Mouse (Mus musculus) neural tube, embryonic 14.5 days (tissue): Measurements from ENCODE around the gene Cyth3. TPM values are rescaled to one million over a fixed set of nuclear protein-coding genes. Genes with fewer than 3 reads are reported as not detected.

Source experiments
- ATAC-seq: fragments of 200-750 bp; cut with Nextera tagmentation; 2 replicates; pipeline ENCODE4 v1.8.0; 2017; ENCODE audit warnings: low read depth, mild to moderate bottlenecking, moderate TSS enrichment, moderate library complexity
- H3K27ac ChIP-seq: fragments of 300-500 bp; sonication (generic); 2 replicates; pipeline ENCODE4 v1.5.1; 2014; ENCODE audit warnings: low read depth, mild to moderate bottlenecking, control low read depth, low read length, moderate library complexity, mixed read lengths
- H3K27me3 ChIP-seq: fragments of 300-500 bp; sonication (generic); 2 replicates; pipeline ENCODE4 v1.6.1; 2014; ENCODE audit warnings: low read length; ENCODE audit not compliant: control insufficient read depth, insufficient read depth
- H3K36me3 ChIP-seq: fragments of 300-500 bp; sonication (generic); 2 replicates; pipeline ENCODE4 v1.6.1; 2014; ENCODE audit warnings: low read length, mixed read lengths; ENCODE audit not compliant: control insufficient read depth, insufficient read depth
- H3K4me1 ChIP-seq: fragments of 300-500 bp; sonication (generic); 2 replicates; pipeline ENCODE4 v1.6.1; 2014; ENCODE audit warnings: low read length; ENCODE audit not compliant: control insufficient read depth, insufficient read depth
- H3K4me2 ChIP-seq: fragments of 300-500 bp; sonication (generic); 2 replicates; pipeline ENCODE4 v1.6.1; 2014; ENCODE audit warnings: mild to moderate bottlenecking, low read depth, low read length, control low read depth
- H3K4me3 ChIP-seq: fragments of 300-500 bp; sonication (generic); 2 replicates; pipeline ENCODE4 v1.5.1; 2014; ENCODE audit warnings: low read depth, low read length, control low read depth, mixed read lengths
- H3K9ac ChIP-seq: fragments of 300-500 bp; sonication (generic); replicated peaks from 2 replicates; pipeline ENCODE4 v1.6.1; 2014; ENCODE audit warnings: low read depth, mild to moderate bottlenecking, control low read depth, low read length, mixed read lengths
- H3K9me3 ChIP-seq: fragments of 300-500 bp; sonication (generic); 2 replicates; pipeline ENCODE4 v1.6.1; 2016; ENCODE audit warnings: low read length; ENCODE audit not compliant: control insufficient read depth
- WGBS: fragments of 180-500 bp; shearing (Covaris S2); extraction: QIAGEN DNeasy Blood & Tissue Kit; methylation state at CpG from one replicate; pipeline ENCODE4 v1.1.7; 2014; 5-methylcytosine and 5-hydroxymethylcytosine counted together
- polyA plus RNA-seq: library from polyadenylated mRNA; unstranded; fragments of >200 nt; fragmentation: Nextera tagmentation; extraction: Ambion mirVana; gene quantifications from 2 replicates; pipeline ENCODE4 v1.2.1, GENCODE M21; 2014

The Cyth3 gene
- polyA plus RNA-seq, 1 experiment from 2014 or later, result 35.3 TPM

DNA sequence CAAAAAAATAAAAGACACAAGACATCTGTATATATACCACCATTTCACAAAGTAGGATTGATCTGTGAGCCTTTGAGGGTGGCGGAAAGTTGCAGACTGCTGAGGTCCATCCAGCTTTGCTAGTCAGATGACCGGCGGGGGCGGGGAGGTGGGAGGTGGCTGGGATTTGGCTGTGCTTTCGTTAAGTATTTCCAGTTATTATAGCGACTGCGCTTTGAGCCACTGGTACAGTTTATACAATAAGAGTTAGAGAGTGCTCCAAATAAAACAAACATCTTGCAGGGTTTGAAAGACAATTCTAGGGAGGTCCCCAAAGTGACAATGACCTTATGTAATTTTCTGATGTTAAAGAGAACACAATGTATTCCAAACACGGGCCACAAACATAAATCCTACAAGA lies 35.9 kb upstream of the Cyth3 start:
- Histone ChIP-seq H3K27me3 (no peaks in the 10 kb centered on the region), H3K4me3 (no peak overlapping the region), H3K4me2 (no peak overlapping the region), H3K9ac (no peak overlapping the region), H3K36me3 (no peaks in the 10 kb centered on the region), H3K9me3 (no peaks in the 10 kb centered on the region), H3K27ac (no peak overlapping the region), H3K4me1 (no peaks in the 10 kb centered on the region)
- ATAC-seq, result no peak
- 89% methylated on average over 8 of the region's 8 CpGs for WGBS

GRCm38 (mm10) chr5:143589108-143589507 lies 33.1 kb upstream of the Cyth3 start:
- WGBS, result 40% methylated on average over 17 of the region's 17 CpGs
- Histone ChIP-seq H3K4me2 (no peak overlapping the region), H3K9me3 (no peaks in the 10 kb centered on the region), H3K27me3 (no peaks in the 10 kb centered on the region), H3K36me3 (no peaks in the 10 kb centered on the region), H3K4me3 (no peak overlapping the region), H3K4me1 (no peaks in the 10 kb centered on the region), H3K9ac (no peak overlapping the region), H3K27ac (no peak overlapping the region)
- ATAC-seq, result no peak

DNA sequence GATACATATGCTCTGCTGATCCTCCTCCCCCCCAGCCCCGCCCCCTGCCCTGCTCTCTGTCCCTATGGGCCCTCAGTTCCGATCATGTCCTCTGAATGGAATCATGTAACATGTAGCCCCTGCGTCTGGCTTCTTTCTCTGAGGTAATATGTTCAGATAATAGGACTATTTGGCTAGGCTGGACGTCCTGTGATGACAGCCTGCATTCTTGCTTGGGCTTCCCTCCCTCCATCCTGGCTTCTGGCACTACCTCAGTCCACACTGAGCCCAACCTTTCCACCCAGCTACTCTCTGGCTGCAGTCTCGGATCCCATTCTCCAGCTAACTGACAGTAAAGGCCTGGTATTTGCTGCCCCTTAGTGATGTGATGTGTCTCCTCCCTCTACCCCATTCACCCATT lies 29.3 kb upstream of the Cyth3 start:
- WGBS, result 76% methylated on average over 5 of the region's 5 CpGs
- Histone ChIP-seq H3K4me1 (no peaks in the 10 kb centered on the region), H3K9ac (no peak overlapping the region), H3K4me3 (no peak overlapping the region), H3K4me2 (no peak overlapping the region), H3K27ac (no peak overlapping the region), H3K27me3 (no peaks in the 10 kb centered on the region), H3K9me3 (no peaks in the 10 kb centered on the region), H3K36me3 (no peaks in the 10 kb centered on the region)
- ATAC-seq, result no peak

GRCm38 (mm10) chr5:143593563-143594146 lies 28.6 kb upstream of the Cyth3 start:
- ATAC-seq, result no peak
- H3K9ac ChIP-seq, result no peak overlapping the region
- H3K4me1 ChIP-seq, result no peaks in the 10 kb centered on the region
- no peaks in the 10 kb centered on the region for H3K27me3 ChIP-seq
- H3K36me3 ChIP-seq, result no peaks in the 10 kb centered on the region
- H3K27ac ChIP-seq, result no peak overlapping the region
- WGBS, result 89% methylated on average over 11 of the region's 11 CpGs
- no peaks in the 10 kb centered on the region for H3K9me3 ChIP-seq
- H3K4me2 ChIP-seq, result no peak overlapping the region
- H3K4me3 ChIP-seq, result no peak overlapping the region

GRCm38 (mm10) chr5:143594291-143595065 lies 27.8 kb upstream of the Cyth3 start:
- no peak for ATAC-seq
- no peak overlapping the region for H3K4me3 ChIP-seq
- H3K4me2 ChIP-seq, result no peak overlapping the region
- no peak overlapping the region for H3K9ac ChIP-seq
- no peaks in the 10 kb centered on the region for H3K9me3 ChIP-seq
- no peaks in the 10 kb centered on the region for H3K27me3 ChIP-seq
- H3K4me1 ChIP-seq, result no peaks in the 10 kb centered on the region
- WGBS, result 83% methylated on average over 3 of the region's 3 CpGs
- no peaks in the 10 kb centered on the region for H3K36me3 ChIP-seq
- no peak overlapping the region for H3K27ac ChIP-seq

DNA sequence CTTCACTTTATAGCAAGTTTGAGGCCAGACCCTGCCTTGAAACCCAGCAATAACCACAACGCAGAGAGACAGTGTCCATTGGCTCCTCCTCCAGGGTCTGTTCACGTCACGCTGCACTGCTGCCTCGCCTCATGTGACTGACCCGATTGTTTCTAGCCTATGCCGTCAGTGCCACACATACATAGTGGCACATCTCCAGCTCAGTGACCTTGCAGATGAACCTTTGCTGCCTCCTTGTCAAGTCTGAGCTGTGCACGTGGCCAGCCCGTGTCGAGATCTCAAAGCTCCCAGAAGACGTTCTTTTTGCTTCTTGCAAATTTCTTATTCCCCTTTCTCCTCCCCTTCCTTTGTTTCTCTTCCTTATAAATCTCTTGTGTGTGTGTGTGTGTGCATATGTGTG lies 20.2 kb upstream of the Cyth3 start:
- H3K36me3 ChIP-seq, result no peaks in the 10 kb centered on the region
- H3K9ac ChIP-seq, result no peak overlapping the region
- WGBS, result 63% methylated on average over 10 of the region's 10 CpGs
- H3K27ac ChIP-seq, result no peak overlapping the region
- no peaks in the 10 kb centered on the region for H3K27me3 ChIP-seq
- no peaks in the 10 kb centered on the region for H3K4me1 ChIP-seq
- no peak overlapping the region for H3K4me3 ChIP-seq
- H3K4me2 ChIP-seq, result no peak overlapping the region
- no peak for ATAC-seq
- H3K9me3 ChIP-seq, result no peaks in the 10 kb centered on the region

- ATAC-seq, result no peak
- no peaks in the 10 kb centered on the region for H3K27me3 ChIP-seq
- no peak overlapping the region for H3K4me3 ChIP-seq
- no peaks in the 10 kb centered on the region for H3K36me3 ChIP-seq
- no peaks in the 10 kb centered on the region for H3K4me1 ChIP-seq
- H3K9ac ChIP-seq, result no peak overlapping the region
- no peaks in the 10 kb centered on the region for H3K9me3 ChIP-seq
- H3K27ac ChIP-seq, result no peak overlapping the region
- H3K4me2 ChIP-seq, result no peak overlapping the region
- WGBS, result 77% methylated on average over 7 of the region's 7 CpGs
These were observed 18.0 kb upstream of the Cyth3 start for GRCm38 (mm10) chr5:143604157-143604774.

DNA sequence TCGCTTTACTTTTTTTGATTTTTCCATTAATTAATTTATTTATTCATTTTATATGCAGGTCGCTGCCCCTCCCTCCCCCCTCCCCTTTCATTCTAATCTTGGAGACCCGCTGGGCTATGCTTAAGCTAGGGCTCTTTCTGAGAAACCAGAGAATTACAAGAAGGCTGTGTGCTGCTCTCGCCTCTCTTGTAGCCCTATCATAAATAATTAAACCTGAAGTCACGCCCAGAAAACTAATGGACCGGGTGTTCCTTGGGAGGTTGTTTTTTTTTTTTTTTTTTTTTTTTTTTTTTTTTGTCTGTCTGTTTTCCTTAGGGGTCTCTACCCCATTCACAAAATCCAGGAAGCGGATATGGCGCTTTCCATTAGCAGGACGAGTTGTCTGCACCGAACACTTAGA lies 15.5 kb upstream of the Cyth3 start:
- WGBS, result 72% methylated on average over 10 of the region's 10 CpGs
- H3K4me3 ChIP-seq, result no peak overlapping the region
- H3K36me3 ChIP-seq, result no peaks in the 10 kb centered on the region
- no peaks in the 10 kb centered on the region for H3K27me3 ChIP-seq
- H3K9me3 ChIP-seq, result no peaks in the 10 kb centered on the region
- no peaks in the 10 kb centered on the region for H3K4me1 ChIP-seq
- no peak overlapping the region for H3K4me2 ChIP-seq
- no peak overlapping the region for H3K27ac ChIP-seq
- no peak overlapping the region for H3K9ac ChIP-seq
- ATAC-seq, result no peak

GRCm38 (mm10) chr5:143608175-143608574 lies 14.1 kb upstream of the Cyth3 start:
- 92% methylated on average over 10 of the region's 10 CpGs for WGBS
- H3K4me2 ChIP-seq, result no peak overlapping the region
- H3K9me3 ChIP-seq, result no peaks in the 10 kb centered on the region
- no peaks in the 10 kb centered on the region for H3K36me3 ChIP-seq
- H3K27ac ChIP-seq, result no peak overlapping the region
- H3K27me3 ChIP-seq, result no peaks in the 10 kb centered on the region
- no peak for ATAC-seq
- H3K4me3 ChIP-seq, result no peak overlapping the region
- no peaks in the 10 kb centered on the region for H3K4me1 ChIP-seq
- H3K9ac ChIP-seq, result no peak overlapping the region
